Mouse (Mus musculus) urinary bladder, postnatal 4 days (tissue): Measurements from ENCODE around the gene Atp11c.
A peak's percentile ranks its signal among the peaks of the same experiment; 100 is the strongest.

Source experiments
- DNase-seq, 2 experiments: peaks; one replicate each; pipeline ENCODE4 v3.0.0; 2021 to 2022; ENCODE audit warnings: low spot score in 2 of 2

Gene Atp11c

GRCm38 (mm10) chrX:60592598-60592997, at the start of gene Atp11c:
Gene Atp11c, minus strand, starts transcription at chrX:60592698.
- DNase-seq: no peak

- DNase-seq: no peak
These were observed 16.7 kb upstream of the Atp11c start for GRCm38 (mm10) chrX:60609202-60609601.

- DNase-seq: no peak
These were observed 22.0 kb downstream of the Atp11c start for GRCm38 (mm10) chrX:60570539-60570938.

GRCm38 (mm10) chrX:60569047-60569446, 23.5 kb downstream of the Atp11c start:
- no peak for DNase-seq

- DNase-seq: no peak
These were observed 37.3 kb downstream of the Atp11c start for GRCm38 (mm10) chrX:60555242-60555641.

- DNase-seq: peak in 1 of 2 experiments; percentile 32
These were observed 44.8 kb downstream of the Atp11c start for GRCm38 (mm10) chrX:60547444-60548304.

- DNase-seq: no peak
These were observed 45.4 kb downstream of the Atp11c start for GRCm38 (mm10) chrX:60547098-60547443.

- no peak for DNase-seq
These were observed 46.6 kb downstream of the Atp11c start for GRCm38 (mm10) chrX:60545906-60546305.

- DNase-seq: no peak
These were observed 47.1 kb downstream of the Atp11c start for GRCm38 (mm10) chrX:60545444-60545843.

- DNase-seq: no peak
These were observed 48.4 kb downstream of the Atp11c start for GRCm38 (mm10) chrX:60544098-60544497.

- no peak for DNase-seq
These were observed 49.6 kb downstream of the Atp11c start for GRCm38 (mm10) chrX:60542901-60543300.

- DNase-seq: no peak
These were observed 53.3 kb downstream of the Atp11c start, which contains the start of gene Gm7073 for GRCm38 (mm10) chrX:60539149-60539548. Gene Gm7073, minus strand, starts transcription at chrX:60539249.

GRCm38 (mm10) chrX:60503995-60504394, 88.5 kb downstream of the Atp11c start:
- no peak for DNase-seq

GRCm38 (mm10) chrX:60497750-60498149, 94.7 kb downstream of the Atp11c start:
- no peak for DNase-seq

GRCm38 (mm10) chrX:60495308-60495707, 97.2 kb downstream of the Atp11c start:
- no peak for DNase-seq

GRCm38 (mm10) chrX:60463786-60464185, 128.7 kb downstream of the Atp11c start:
- DNase-seq: no peak

GRCm38 (mm10) chrX:60414563-60415111, 177.9 kb downstream of the Atp11c start:
- DNase-seq: no peak

GRCm38 (mm10) chrX:60405681-60406080, 186.8 kb downstream of the Atp11c start:
- no peak for DNase-seq

GRCm38 (mm10) chrX:60404668-60405044, 187.8 kb downstream of the Atp11c start:
- DNase-seq: peak; percentile 76 to 81

GRCm38 (mm10) chrX:60403764-60404667, 188.5 kb downstream of the Atp11c start:
- peak; percentile 53 to 64 for DNase-seq

- DNase-seq: peak; percentile 17 to 60
These were observed 189.3 kb downstream of the Atp11c start for GRCm38 (mm10) chrX:60403062-60403763.

- DNase-seq: no peak
These were observed 198.2 kb downstream of the Atp11c start for GRCm38 (mm10) chrX:60394292-60394691.
